Mouse (Mus musculus) embryo, embryonic 10.5 days (tissue): Measurements from ENCODE around the gene Gm20075.
"Not testable (repeated sequence)": the region's sequence is repeated elsewhere in the genome, so short reads cannot be mapped to it uniquely, and the experiment has no call there.

ENCODE experiments used
- DNase-seq: peaks from one replicate; pipeline ENCODE4 v3.0.0-alpha.2; 2015; ENCODE audit warnings: low spot score

Gene Gm20075

DNA sequence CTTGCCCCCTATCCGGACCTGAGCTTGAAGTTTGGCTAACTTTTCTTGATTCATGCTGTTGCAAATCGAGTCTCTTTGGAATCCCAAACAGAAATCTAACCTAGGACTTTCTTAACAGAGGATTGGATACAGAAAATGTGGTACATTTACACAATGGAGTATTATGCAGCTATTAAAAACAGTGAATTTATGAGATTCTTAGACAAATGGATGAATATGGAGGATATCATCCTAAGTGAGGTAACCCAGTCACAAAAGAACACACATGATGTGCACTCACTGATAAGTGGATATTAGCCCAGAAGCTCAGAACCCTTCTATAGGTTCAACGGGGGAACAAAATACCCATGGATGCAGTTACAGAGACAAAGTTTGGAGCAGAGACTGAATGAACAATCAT is at the start of gene Gm20075:
TSS of gene Gm20075 (minus strand) at position 101 of the 400 bp plus-strand sequence.
- DNase-seq, result not testable (repeated sequence)

DNA sequence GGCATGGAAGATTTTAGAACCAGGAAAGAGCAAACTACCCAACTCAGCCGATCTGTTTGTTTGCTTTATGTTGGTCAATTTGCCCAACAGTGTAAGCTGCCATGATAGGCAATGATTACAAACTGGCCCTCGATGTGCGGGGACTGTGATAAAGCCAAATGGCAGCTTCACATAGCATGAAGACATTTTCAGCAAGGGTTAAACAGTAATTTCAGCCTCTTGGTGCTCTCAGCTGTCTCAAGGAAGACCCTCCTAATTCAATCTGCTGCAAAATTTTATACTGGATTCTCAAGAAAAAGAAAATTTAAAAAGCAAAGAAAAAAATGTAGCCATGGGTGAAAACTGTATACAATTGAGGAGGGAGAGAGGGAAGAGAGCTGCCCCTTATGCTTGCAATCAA is 47.9 kb upstream of the Gm20075 start:
- no peak for DNase-seq

DNA sequence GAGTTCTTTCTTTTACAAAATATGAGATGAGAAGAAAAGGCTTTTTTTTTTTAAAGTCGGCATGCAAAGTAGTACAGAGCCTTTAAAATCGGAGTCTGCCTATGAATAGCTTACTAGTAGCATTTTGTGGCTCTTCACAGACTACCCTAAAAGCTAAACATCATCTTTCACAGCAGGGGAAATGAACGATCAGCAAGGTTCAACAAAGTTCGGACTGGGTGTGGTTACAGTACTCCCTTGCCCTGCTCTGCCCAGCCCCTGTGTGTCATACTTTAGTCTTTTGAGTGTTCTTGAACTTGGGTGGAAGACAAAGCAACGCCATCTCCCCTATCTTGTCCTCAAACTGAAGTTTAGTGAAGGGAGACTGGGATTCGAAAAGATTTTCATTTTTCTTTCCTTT is 45.5 kb upstream of the Gm20075 start:
- no peak for DNase-seq

DNA sequence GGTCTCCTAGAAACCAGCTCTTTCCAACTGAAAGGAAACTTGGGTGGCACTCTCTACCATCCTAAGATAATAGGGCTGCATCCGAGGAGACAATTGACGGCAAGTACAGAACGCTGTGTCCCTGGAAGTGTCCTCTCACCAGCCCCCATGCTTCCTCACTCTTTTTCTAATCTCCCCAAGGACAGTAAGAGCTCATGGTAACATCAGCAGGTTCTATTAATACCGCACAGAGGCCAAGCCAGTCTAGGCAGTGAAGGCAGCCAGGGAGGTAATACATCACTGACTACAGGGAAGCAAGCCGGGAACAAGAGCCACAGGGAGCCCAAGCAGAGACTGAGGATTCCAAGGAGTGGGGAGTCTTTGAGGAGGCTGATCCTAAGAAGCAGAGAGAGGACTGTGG is 43.8 kb upstream of the Gm20075 start:
- no peak for DNase-seq

DNA sequence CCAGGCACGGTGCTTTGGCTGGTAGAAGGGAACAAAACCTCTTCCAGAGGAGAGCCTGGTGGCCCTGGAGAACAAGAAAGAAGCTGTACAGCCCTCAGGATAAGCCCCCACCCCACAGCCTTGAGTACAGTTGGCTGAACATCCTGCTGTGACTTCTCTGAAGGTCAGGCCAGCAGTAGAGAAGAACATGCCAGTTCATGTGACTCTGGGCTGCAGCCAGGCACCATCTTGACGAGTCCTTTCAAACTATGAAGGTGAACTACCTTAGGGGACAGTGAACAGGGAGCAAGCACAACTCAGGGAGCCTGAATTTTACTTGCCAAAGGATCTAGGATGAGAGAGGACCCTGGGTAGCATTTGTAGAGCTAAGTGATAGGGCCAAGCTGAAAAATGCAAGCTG is 31.5 kb upstream of the Gm20075 start:
- no peak for DNase-seq

DNA sequence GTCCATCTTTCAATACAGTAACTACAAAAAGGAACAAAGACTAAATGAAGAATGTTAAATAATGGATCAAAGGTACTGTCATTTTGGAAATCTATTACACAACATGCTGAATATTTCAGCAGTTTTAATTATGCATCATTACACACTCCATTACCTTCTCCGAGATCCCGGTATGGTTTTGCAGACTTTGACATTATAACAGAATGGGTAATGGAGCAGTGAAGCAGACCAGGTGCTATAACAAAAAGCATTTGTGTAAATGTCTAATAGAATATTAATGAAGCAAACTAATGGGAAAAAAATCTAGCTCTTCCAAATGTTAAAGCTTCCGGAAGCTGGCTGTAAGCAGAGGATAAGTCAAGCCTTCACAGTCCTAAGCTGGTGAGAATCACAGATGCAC is 29.6 kb upstream of the Gm20075 start:
- no peak for DNase-seq

DNA sequence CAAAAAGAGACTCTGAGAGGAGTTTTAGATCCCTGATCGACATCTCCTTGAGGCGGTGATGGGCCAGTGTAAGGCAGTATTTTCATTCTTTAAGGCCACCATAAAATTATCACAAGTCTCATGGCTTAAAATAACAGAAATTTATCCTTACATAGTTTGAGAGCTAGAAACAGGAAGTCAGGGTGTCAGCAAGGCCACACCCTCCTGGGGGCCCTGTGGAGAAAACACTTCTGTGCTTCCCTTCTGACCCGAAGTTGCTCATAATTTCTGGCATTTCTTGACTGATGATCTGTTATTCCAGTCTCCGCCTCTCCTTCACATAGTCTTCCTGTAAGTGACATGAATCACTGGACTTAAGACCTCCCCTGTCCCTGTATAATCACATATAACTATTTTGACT is 25.2 kb upstream of the Gm20075 start:
- no peak for DNase-seq

DNA sequence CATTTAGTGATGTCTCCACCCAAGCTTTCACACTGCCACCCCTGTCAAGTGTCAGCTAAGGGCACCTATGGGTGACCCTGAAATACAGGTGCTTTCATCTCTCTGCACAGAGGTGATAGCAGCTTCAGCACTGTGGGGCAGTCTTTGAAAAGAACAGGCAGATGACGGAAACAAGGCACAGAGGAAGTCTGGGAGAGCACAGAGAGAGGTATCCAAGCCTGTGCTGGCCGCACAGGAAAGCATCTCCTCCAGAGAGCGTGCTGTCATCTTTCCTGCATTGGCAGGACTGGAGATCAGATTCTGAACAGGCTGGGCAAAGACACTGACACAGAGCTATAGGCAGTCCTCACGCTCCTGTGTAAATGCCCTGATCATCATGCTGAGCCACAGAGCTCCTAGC is 9.8 kb upstream of the Gm20075 start:
- DNase-seq, result no peak

DNA sequence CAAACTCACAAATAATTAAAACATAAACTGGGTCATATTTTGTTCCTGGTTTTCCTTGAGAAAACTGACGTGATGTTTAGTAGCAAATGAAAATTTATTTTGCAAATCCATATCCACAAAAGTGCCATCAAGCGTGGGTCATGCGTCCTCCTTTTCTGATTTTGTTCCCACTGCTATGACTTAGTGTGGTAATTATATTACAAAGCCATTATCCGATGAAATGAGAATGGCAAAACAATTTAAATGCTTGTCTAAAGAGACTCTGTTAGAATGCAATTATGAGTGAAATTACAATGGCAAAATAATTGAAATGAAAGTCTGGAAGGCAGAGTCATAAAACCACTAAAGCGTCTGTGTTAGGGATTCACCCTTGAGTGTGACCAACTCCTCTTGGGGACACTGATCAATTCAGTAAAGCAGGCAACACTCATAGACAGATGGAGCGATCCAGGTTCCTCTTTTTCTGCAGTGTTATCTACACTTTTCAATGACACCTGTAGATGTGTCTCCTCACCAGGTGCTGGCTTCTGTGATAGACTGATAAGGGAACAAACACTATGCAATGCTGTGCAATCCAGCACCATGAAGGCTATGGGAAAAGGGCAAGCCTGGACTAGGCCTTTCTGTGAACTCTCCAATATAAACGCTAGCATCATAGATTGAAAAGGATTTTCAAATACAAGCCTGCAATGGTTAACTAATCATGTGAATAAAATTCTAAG is 4.6 kb upstream of the Gm20075 start:
- DNase-seq, result no peak

DNA sequence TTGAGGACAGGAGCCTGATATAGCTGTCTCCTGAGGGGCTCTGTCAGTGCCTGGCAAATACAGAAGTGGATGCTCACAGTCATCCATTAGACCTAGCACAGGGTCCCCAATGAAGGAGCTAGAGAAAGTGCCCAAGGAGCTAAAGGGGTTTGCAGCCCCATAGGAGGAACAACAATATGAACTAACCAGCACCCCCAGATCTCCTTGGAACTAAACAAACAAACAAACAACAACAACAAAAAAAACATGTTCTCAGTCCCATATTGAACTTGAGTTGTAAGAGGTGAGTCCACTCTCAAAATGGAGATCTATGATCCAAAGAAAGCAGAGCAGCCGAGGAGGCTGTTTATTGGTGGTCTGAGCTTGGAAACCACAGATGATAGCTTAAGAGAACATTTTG is 578 bp upstream of the Gm20075 start, which contains the start of gene Gm17190:
TSS of gene Gm17190 (plus strand) at position 301 of the 400 bp plus-strand sequence.
- DNase-seq, result not testable (repeated sequence)

DNA sequence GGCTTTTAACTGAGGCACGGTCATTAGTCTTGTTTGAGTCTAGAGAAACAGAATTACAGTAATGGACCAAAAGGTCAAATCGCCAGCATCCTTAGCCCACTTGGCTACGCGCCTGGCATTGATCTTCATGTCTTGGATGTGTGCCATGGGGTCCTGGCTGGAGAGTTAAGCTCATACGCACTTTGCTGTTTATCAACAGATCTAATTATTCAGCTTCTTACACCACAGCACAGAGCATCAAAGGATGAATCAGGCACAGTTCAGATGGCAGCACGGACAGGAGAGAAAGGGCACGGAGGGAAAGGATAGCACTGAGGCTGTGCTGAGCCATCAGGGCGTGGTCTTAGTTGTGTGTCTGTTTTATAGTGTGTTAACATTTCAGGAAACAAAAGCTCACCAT is 7.6 kb downstream of the Gm20075 start:
- no peak for DNase-seq

DNA sequence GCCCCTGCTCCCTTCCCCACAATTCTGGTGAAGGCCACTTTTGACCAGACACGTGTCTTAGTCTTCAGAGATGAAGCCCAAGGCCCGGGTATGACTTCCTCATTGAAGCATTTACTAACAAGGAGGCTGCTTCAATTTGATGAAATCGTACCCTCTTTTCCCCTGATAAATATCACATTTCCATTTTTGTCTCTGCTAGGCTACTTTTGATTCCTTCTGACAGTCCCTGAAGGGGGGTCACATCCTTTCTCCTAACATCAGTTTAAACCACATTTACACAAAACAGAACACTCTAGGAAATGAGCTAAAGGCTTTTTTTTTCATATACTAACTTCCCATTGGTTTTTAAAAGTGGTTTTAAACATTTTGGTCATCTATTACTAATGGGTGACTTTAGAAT is 28.4 kb downstream of the Gm20075 start:
- DNase-seq, result no peak

DNA sequence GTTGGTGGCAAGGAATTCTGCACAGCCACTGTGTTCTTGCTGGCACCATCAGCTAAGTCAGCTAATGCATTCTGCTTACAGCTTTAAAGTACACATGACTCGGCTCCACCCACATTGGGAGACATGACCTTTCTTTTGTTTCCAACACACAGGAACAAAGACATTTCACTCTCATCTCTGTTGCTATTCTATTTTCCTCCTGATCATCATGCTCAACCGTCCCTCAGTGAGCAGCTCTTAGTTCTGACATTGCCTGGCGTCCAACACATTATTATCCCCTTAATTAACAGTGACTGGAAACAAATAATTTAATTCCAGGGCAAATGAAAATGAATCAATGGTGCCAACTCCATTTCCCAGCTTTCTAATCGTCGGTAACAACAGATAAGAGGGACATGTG is 35.8 kb downstream of the Gm20075 start:
- DNase-seq, result peak; percentile 3

DNA sequence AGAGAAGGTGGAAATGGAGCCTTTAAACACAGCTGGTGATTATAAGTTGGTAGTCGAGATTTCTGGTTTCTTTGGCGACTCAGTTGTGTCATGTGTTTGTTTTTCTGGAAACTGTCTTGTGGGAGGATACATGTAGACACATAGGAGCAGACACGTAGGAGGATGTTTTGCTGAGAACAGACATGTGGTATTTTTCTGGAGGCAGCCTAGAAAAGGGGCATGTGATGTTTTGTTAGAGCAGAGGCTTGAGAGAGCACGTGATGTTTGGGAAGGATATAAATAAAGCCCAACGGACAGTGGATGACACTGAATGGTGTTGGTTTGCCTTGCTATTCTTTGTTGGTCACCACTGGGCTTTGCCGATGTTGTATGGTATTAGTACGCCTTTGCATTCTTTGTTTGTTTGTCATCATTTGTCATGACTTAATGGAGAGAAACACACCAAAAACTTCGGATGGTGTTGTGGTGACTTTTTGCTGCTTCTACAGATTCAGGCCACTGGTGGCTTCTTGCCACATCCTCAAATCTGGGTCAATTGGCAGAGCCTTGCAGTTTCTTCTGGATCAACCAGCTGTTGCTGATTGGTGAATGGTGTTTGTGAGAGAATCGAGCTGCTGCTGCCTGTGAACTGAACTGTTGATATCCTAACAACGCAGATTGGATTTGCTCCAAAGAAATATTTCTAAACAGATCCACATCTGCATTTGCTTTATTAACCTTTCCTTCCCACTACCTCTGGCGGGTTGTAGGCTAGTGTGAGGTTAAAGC is 40.7 kb downstream of the Gm20075 start:
- no peak for DNase-seq

DNA sequence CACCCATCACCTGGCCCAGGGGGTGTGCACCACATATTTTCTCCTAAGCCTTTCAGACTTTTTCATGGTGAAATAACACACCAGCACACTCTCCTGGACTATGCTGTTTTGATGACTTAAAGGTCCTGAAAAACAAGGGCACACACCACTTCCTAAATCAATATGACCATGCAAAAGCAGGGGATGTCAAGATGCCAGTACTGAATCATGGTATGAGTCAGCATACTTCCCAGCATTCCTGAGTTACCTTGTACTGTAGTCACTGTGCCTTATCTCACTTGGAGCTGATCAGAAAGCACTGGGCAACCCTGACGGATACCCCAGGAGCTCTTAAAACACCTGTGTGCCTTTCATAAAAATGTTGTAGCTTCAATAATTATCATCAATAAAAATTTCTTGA is 41.6 kb downstream of the Gm20075 start:
- no peak for DNase-seq

DNA sequence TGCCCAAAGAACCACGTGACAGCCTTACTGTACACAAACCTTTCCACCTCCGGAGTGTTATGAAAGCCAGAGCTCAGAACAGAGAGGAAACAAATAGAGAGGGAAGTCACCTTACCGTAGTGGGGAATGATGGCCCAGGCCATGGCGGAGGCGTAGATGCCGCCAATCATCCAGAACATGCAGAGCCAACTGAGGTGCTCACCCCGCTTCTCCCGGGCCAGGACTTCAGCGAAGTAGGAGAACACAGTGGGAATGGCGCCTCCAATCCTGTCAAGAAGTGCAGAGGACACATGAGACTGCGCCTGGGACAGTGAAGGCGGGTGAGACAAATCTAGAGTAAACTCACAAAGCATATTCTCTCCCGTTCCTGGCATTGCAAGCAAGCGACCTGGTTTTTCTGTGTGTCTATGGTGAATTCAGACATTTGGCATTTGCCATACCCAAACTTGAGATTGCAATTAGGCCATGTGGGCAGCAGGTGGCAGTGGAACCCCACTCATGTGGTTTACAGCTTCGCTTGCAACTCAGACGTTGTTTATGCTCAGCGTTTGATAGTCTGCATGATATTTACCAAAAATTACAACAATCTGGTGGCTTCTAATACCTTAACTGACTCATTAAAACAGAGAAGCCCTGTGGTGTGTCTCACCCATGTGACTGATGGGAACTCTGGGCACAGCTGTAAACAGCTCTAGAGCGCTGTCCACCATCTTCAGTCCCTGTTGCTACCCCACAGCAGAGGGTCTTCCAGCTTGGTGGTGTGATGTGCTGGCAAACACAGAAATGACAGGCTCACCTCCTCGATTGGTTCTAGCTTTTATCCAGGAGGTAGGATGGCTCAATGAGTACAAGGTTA is 50.6 kb downstream of the Gm20075 start:
- DNase-seq, result peak; percentile 82
